ENCODE assay signal across 15 mouse cellular contexts in genomic region chr16:22766738-22767211, GRCm38 (mm10). TPM values are rescaled to one million over a fixed set of nuclear protein-coding genes. Genes with fewer than 3 reads are reported as not detected.
A peak's percentile ranks its signal among the peaks of the same experiment; 100 is the strongest.
DNase-seq lines count a peak whose midpoint lies in the region; ATAC-seq and TF ChIP-seq lines count a peak whose summit lies in the region.
"Had no signal": no experiment of that assay in that cellular context is flagged by ENCODE, and none has a peak within 500 bp of the region (broad histone marks: within the 10 kb centered on the region; RNA-seq: fewer than 3 reads in every experiment).

No protein-coding gene starts in this region.

- TF ChIP-seq CTCF in forebrain, postnatal 0 days (IDR thresholded peaks at IDR 0.05; ENCODE audit: low read depth): no peak

- no peak for DNase-seq in forebrain, postnatal 0 days
- peak; percentile 47 for DNase-seq in ES-CJ7 (ENCODE audit: low read depth, low spot score)
- DNase-seq in cerebellum, adult 8-10 months: peak; percentile 31
- no peak for DNase-seq in testis, postnatal 10 days (ENCODE audit: low spot score)
- no peak for DNase-seq in ovary, postnatal 10 days (ENCODE audit: low spot score)
- no peak for DNase-seq in yolk sac, embryonic 10.5 days (ENCODE audit: low spot score)
- DNase-seq: right cerebral cortex, postnatal 14 days had no signal

- H3K4me1 ChIP-seq in forebrain, postnatal 0 days (ENCODE audit: insufficient read depth): peaks cover 10% of the 10 kb centered on the region
- H3K4me1 ChIP-seq in forebrain, embryonic 12.5 days: no peaks in the 10 kb centered on the region; the same call in 1 of the 2 replicates
- H3K4me1 ChIP-seq in heart, embryonic 14.5 days (ENCODE audit: control insufficient read depth in 2 of 2, insufficient read depth in 2 of 2, low read length in 2 of 2): peaks cover 5 to 7% of the 10 kb centered on the region in 2 experiments; a peak in 2 of 4 replicates

- no peaks in the 10 kb centered on the region for H3K36me3 ChIP-seq in forebrain, postnatal 0 days (ENCODE audit: insufficient read depth)
- no peaks in the 10 kb centered on the region for H3K36me3 ChIP-seq in forebrain, embryonic 12.5 days (replicated peaks)
- no peaks in the 10 kb centered on the region for H3K36me3 ChIP-seq in heart, embryonic 14.5 days (ENCODE audit: control insufficient read depth, insufficient read depth, low read length)

- ATAC-seq in forebrain, postnatal 0 days: peak; percentile 30; the same call in 1 of the 2 replicates
- ATAC-seq in forebrain, embryonic 12.5 days (ENCODE audit: low FRiP score): no peak
- ATAC-seq in heart, embryonic 14.5 days (ENCODE audit: insufficient number of reproducible peaks, insufficient read depth, low FRiP score, low read depth): no peak
- ATAC-seq: CD4-positive, CD25-positive, alpha-beta regulatory T cell, adult 4 months; forebrain, embryonic 14.5 days; hindbrain, embryonic 16.5 days had no signal

- H3K9me3 ChIP-seq in forebrain, postnatal 0 days (ENCODE audit: low read length): no peaks in the 10 kb centered on the region
- H3K9me3 ChIP-seq in forebrain, embryonic 12.5 days: no peaks in the 10 kb centered on the region
- H3K9me3 ChIP-seq in heart, embryonic 14.5 days (ENCODE audit: control insufficient read depth, low read length): no peaks in the 10 kb centered on the region

- H3K27ac ChIP-seq in forebrain, postnatal 0 days (ENCODE audit: low read depth, low read length): no peak overlapping the region
- H3K27ac ChIP-seq in forebrain, embryonic 12.5 days: no peak overlapping the region
- H3K27ac ChIP-seq in heart, embryonic 14.5 days (replicated peaks in 1 of 2; ENCODE audit: control insufficient read depth in 1 of 2, insufficient read depth in 1 of 2, low read depth in 2 of 2, low read length in 2 of 2): no peak overlapping the region
- H3K27ac ChIP-seq: macrophage; stomach, postnatal 0 days had no signal

- H3K9ac ChIP-seq in forebrain, postnatal 0 days: no peak overlapping the region
- H3K9ac ChIP-seq in forebrain, embryonic 12.5 days: no peak overlapping the region
- no peak overlapping the region for H3K9ac ChIP-seq in heart, embryonic 14.5 days (ENCODE audit: low read length)

- no peaks in the 10 kb centered on the region for H3K27me3 ChIP-seq in forebrain, postnatal 0 days (ENCODE audit: insufficient read depth, low read length)
- H3K27me3 ChIP-seq in forebrain, embryonic 12.5 days: no peaks in the 10 kb centered on the region
- no peaks in the 10 kb centered on the region for H3K27me3 ChIP-seq in heart, embryonic 14.5 days (ENCODE audit: control insufficient read depth, insufficient read depth, low read length)

- 75% methylated on average over 16 of the region's 16 CpGs for WGBS in forebrain, postnatal 0 days
- 82% methylated on average over 16 of the region's 16 CpGs for WGBS in forebrain, embryonic 12.5 days
- WGBS in heart, embryonic 14.5 days: 38% methylated on average over 16 of the region's 16 CpGs

- no peak overlapping the region for H3K4me3 ChIP-seq in forebrain, postnatal 0 days (ENCODE audit: low read depth, low read length)
- no peak overlapping the region for H3K4me3 ChIP-seq in forebrain, embryonic 12.5 days (replicated peaks)
- H3K4me3 ChIP-seq in heart, embryonic 14.5 days (ENCODE audit: control insufficient read depth in 1 of 2, insufficient read depth in 1 of 2, low read depth in 1 of 2, low read length in 2 of 2): peak overlapping the region; percentile 1 to 14; a peak in 2 of 4 replicates

- no peak overlapping the region for H3K4me2 ChIP-seq in forebrain, postnatal 0 days (ENCODE audit: low read depth)
- no peak overlapping the region for H3K4me2 ChIP-seq in forebrain, embryonic 12.5 days
- peak overlapping the region; percentile 52 for H3K4me2 ChIP-seq in heart, embryonic 14.5 days (ENCODE audit: low read length)

RNA-seq across cellular contexts. Expression of gene Crygs, which starts 44.6 kb away (rescaled TPM):
- total RNA-seq in forebrain, postnatal 0 days (2014; rRNA removed): not detected in 2 replicates
- polyA plus RNA-seq in forebrain, postnatal 0 days (2015; fragmentation: Nextera tagmentation; extraction: Ambion mirVana): 0.16 and 0.18 TPM in 2 replicates
- not detected in 2 replicates for polyA plus RNA-seq in forebrain, embryonic 12.5 days (2016; fragmentation: Nextera tagmentation; extraction: Ambion mirVana)
- polyA plus RNA-seq in heart, embryonic 14.5 days (2014; fragmentation: Nextera tagmentation; extraction: Ambion mirVana): not detected in 2 replicates
- polyA plus RNA-seq: CD4-positive, CD25-positive, alpha-beta regulatory T cell, adult 4 months; forebrain, embryonic 14.5 days; macrophage; neural tube, embryonic 11.5 days had no signal

Comparison
In these comparisons a context has a peak if more than half of its experiments do, and no peak if none do; other contexts are left out.
1. DNase-seq: peak in ES-CJ7 (single experiment) and cerebellum, adult 8-10 months (single experiment); none in forebrain, postnatal 0 days (single experiment), testis, postnatal 10 days (single experiment), ovary, postnatal 10 days (single experiment) and yolk sac, embryonic 10.5 days (single experiment).
2. H3K4me3 ChIP-seq: peak in heart, embryonic 14.5 days (2 of 2); none in forebrain, postnatal 0 days (single experiment) and forebrain, embryonic 12.5 days (single experiment).